Mouse (Mus musculus) embryo, embryonic 11.5 days (tissue): ENCODE results near the gene Cdk15.

Source experiments
- DNase-seq: peaks from one replicate; pipeline ENCODE4 v3.0.0-alpha.2; 2012; ENCODE audit warnings: low read depth, low spot score

Cdk15 gene

GRCm38 (mm10) chr1:59256751-59257231 lies at the start of gene Cdk15:
Cdk15 (plus strand) TSS chr1:59256906.
- DNase-seq: no peak

- DNase-seq: no peak
Measured at GRCm38 (mm10) chr1:59208331-59208730, 48.4 kb upstream of the Cdk15 start.

- DNase-seq: no peak
Measured at GRCm38 (mm10) chr1:59211651-59212050, 45.1 kb upstream of the Cdk15 start.

GRCm38 (mm10) chr1:59212076-59212779 lies 44.5 kb upstream of the Cdk15 start:
- no peak for DNase-seq

GRCm38 (mm10) chr1:59212951-59213350 lies 43.8 kb upstream of the Cdk15 start:
- no peak for DNase-seq

GRCm38 (mm10) chr1:59215446-59215845 lies 41.3 kb upstream of the Cdk15 start:
- DNase-seq: no peak

GRCm38 (mm10) chr1:59220371-59220770 lies 36.3 kb upstream of the Cdk15 start:
- DNase-seq: no peak

GRCm38 (mm10) chr1:59221591-59221990 lies 35.1 kb upstream of the Cdk15 start:
- no peak for DNase-seq

- DNase-seq: no peak
Measured at GRCm38 (mm10) chr1:59222101-59222825, 34.4 kb upstream of the Cdk15 start.

GRCm38 (mm10) chr1:59228552-59228951 lies 28.2 kb upstream of the Cdk15 start:
- DNase-seq: no peak

GRCm38 (mm10) chr1:59229187-59229586 lies 27.5 kb upstream of the Cdk15 start:
- no peak for DNase-seq

- DNase-seq: peak; percentile 94
Measured at GRCm38 (mm10) chr1:59236856-59237441, 19.8 kb upstream of the Cdk15 start, which contains the start of gene Als2. Als2 (minus strand) TSS chr1:59237231.

- DNase-seq: peak; percentile 55
Measured at GRCm38 (mm10) chr1:59237614-59238211, 19.0 kb upstream of the Cdk15 start.

- DNase-seq: no peak
Measured at GRCm38 (mm10) chr1:59243770-59244169, 12.9 kb upstream of the Cdk15 start.

GRCm38 (mm10) chr1:59247602-59248001 lies 9.1 kb upstream of the Cdk15 start:
- DNase-seq: peak; percentile 56

- DNase-seq: no peak
Measured at GRCm38 (mm10) chr1:59252762-59253161, 3.9 kb upstream of the Cdk15 start.

GRCm38 (mm10) chr1:59253301-59253909 lies 3.3 kb upstream of the Cdk15 start:
- DNase-seq: no peak

- no peak for DNase-seq
Measured at GRCm38 (mm10) chr1:59257736-59258135, 1.0 kb downstream of the Cdk15 start.

GRCm38 (mm10) chr1:59268931-59269330 lies 12.2 kb downstream of the Cdk15 start:
- no peak for DNase-seq

GRCm38 (mm10) chr1:59269466-59269865 lies 12.8 kb downstream of the Cdk15 start:
- DNase-seq: no peak

GRCm38 (mm10) chr1:59269951-59270689 lies 13.4 kb downstream of the Cdk15 start:
- DNase-seq: peak; percentile 63
